Mouse (Mus musculus) cerebellum, postnatal 36 days (tissue): Measurements from ENCODE around the gene Cotl1.

Experiments used
- DNase-seq, 2 experiments: peaks; one replicate each; pipeline ENCODE4 v3.0.0; 2021 to 2022; ENCODE audit warnings: mixed read lengths in 2 of 2

The Cotl1 gene

GRCm38 (mm10) chr8:119816219-119816618, 24.1 kb downstream of the Cotl1 start:
- DNase-seq = no peak

- no peak for DNase-seq
Measured at GRCm38 (mm10) chr8:119812650-119813431, 27.5 kb downstream of the Cotl1 start.

DNA sequence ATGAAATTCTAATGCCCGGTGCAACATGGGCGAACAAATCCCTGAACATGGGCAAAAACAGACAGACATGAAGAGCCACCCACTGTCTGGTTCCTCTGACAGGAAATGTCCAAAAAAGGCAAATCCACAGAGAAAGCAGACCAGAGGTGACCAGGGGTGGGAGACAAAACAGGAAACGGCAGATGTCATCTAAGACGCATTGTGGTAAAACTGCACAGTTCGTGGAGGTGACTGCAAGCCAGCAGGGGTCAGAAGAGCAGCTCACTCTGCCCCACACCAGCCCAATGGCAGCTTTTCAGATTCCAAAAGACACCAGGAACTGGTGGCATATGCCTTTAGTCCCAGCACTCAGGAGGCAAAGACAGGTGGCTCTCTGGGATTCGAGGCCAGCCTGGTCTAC, 28.4 kb downstream of the Cotl1 start:
- no peak for DNase-seq

DNA sequence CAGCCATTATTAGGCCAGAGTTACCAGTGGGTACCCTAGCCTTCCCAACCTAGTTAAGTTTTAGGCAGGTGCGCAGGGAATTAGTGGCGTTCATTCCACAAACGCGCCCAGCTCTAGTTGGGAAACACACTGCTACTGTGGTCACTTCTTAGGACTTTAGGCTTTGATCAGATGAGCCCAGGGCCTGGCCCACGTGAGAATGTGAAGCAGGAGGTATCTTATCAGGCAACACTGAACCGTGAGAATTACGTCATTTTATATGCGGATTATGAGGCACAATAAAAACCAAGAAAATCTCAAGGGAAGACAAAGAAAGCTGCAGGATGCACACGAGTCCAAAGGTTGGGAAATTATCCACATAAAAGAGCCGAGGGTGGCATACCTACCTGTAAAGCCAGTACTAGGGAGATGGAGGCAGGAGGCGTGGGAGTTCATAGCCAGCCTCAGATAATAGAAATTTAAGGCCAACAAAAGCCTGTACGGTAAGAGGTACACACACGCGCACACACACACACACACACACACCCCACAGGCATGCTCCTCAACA, 29.3 kb downstream of the Cotl1 start:
- no peak for DNase-seq

GRCm38 (mm10) chr8:119810127-119810868, 30.0 kb downstream of the Cotl1 start:
- no peak for DNase-seq

GRCm38 (mm10) chr8:119809620-119810019, 30.7 kb downstream of the Cotl1 start:
- no peak for DNase-seq

- no peak for DNase-seq
Measured at GRCm38 (mm10) chr8:119807687-119808086, 32.7 kb downstream of the Cotl1 start.

GRCm38 (mm10) chr8:119806422-119807263, 33.7 kb downstream of the Cotl1 start:
- peak; percentile 73 to 76 for DNase-seq

GRCm38 (mm10) chr8:119805275-119805674, 35.1 kb downstream of the Cotl1 start:
- no peak for DNase-seq

- DNase-seq = no peak
Measured at GRCm38 (mm10) chr8:119802592-119802991, 37.8 kb downstream of the Cotl1 start.

DNA sequence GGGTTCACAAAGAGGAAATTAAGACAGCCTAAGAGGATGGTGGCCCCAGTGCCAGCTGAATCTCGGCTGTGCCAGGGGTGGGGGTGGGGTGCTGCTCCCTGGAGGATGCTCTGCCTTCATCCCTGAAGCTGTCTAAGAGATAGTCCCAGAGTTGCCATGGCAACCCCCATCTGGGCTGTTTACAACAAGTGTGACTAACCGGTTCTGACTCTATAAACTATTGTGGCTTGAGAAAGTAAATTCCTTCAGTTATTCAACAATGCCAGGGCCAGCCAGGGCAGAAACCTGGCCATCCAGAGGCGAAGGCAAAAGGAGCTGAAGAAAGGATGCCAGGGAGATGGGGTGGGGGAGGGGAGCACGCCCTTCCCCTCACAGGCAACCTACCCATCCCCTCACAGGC, 39.2 kb downstream of the Cotl1 start:
- DNase-seq = no peak

DNA sequence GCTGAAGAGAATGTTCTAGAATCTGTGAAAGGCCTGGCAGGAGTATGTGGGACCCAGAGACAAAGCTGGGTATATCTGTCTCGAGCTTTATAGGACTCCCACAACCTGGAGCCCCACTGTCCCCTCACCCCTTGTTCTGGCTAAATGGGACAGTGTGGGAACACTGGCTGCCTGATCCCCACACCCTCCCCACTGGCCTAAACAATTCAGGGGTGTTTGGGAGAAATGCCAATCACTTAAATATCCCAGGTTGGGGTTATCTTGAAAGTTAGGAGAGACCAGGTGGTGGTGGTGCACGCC, 41.4 kb downstream of the Cotl1 start:
- DNase-seq = no peak

GRCm38 (mm10) chr8:119798170-119798964, 42.0 kb downstream of the Cotl1 start:
- DNase-seq = no peak

GRCm38 (mm10) chr8:119795651-119796050, 44.7 kb downstream of the Cotl1 start:
- DNase-seq = no peak

GRCm38 (mm10) chr8:119794689-119795088, 45.7 kb downstream of the Cotl1 start:
- no peak for DNase-seq

GRCm38 (mm10) chr8:119791804-119792704, 48.3 kb downstream of the Cotl1 start:
- DNase-seq = peak in 1 of 2 experiments; percentile 35

- no peak for DNase-seq
Measured at GRCm38 (mm10) chr8:119789581-119789980, 50.8 kb downstream of the Cotl1 start.

GRCm38 (mm10) chr8:119788607-119789381, 51.5 kb downstream of the Cotl1 start:
- DNase-seq = peak; percentile 58 to 63

DNA sequence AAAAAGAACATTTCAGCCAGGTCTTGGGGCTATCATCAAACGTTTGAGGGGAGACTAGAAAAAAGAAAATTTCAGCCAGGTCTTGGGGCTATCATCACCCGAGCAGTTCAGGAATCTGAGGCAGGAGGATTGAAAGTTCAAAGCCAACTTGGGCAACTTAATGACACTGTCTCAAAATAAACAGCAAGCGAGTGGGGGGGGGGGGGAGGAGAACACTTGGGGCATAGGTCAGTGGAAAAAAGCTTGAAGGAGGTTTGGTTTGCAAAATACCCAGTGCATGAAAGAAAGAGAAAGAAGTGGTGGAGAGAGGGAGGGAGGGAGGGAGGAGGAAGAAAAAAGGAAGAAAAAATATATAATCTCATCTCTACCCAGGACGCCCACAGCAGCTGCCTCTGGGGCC, 53.0 kb downstream of the Cotl1 start:
- DNase-seq = no peak

DNA sequence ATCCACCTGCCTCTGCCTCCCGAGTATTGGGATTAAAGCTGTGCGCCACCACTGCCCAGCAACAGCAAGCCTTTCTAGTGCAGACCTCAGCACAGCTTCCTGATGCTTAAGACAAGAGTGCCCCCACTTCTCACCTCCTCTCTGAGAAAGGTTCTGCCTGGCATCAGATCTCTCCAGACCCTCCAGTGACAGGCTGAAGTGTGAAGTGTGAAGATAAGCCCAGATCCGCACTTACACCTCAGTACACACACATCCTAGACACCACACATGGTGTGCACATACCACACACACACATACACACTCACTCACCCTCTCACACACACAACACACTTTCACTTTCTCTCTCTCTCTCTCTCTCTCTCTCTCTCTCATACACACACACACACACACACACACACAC, 53.5 kb downstream of the Cotl1 start:
- no peak for DNase-seq
